Mouse (Mus musculus) neural tube, embryonic 10.5 days (tissue): Measurements from ENCODE around the gene Dnajc27.

ENCODE experiments used
- DNase-seq: peaks from one replicate; pipeline ENCODE4 v3.0.0-alpha.2; 2017; ENCODE audit warnings: low spot score; ENCODE audit errors: extremely low spot score

Gene Dnajc27

GRCm38 (mm10) chr12:4082132-4083001 is at the start of gene Dnajc27:
Dnajc27 (plus strand) TSS chr12:4082583.
- peak; percentile 96 for DNase-seq

GRCm38 (mm10) chr12:4036157-4036556 is 46.2 kb upstream of the Dnajc27 start:
- DNase-seq = no peak

- DNase-seq = no peak
Observed at GRCm38 (mm10) chr12:4037511-4037910, 44.9 kb upstream of the Dnajc27 start.

GRCm38 (mm10) chr12:4038061-4039041 is 44.0 kb upstream of the Dnajc27 start, which contains the start of gene Efr3b:
Efr3b (minus strand) TSS chr12:4038915.
- peak; percentile 86 for DNase-seq

GRCm38 (mm10) chr12:4039046-4039445 is 43.3 kb upstream of the Dnajc27 start:
- no peak for DNase-seq

- no peak for DNase-seq
Observed at GRCm38 (mm10) chr12:4042411-4042810, 40.0 kb upstream of the Dnajc27 start.

- DNase-seq = no peak
Observed at GRCm38 (mm10) chr12:4045992-4046391, 36.4 kb upstream of the Dnajc27 start.

- no peak for DNase-seq
Observed at GRCm38 (mm10) chr12:4048031-4048430, 34.4 kb upstream of the Dnajc27 start.

- no peak for DNase-seq
Observed at GRCm38 (mm10) chr12:4050861-4051425, 31.4 kb upstream of the Dnajc27 start.

GRCm38 (mm10) chr12:4053643-4054042 is 28.7 kb upstream of the Dnajc27 start:
- DNase-seq = no peak

GRCm38 (mm10) chr12:4054845-4055244 is 27.5 kb upstream of the Dnajc27 start:
- no peak for DNase-seq

- no peak for DNase-seq
Observed at GRCm38 (mm10) chr12:4058321-4058720, 24.1 kb upstream of the Dnajc27 start.

GRCm38 (mm10) chr12:4059683-4060082 is 22.7 kb upstream of the Dnajc27 start:
- DNase-seq = no peak

- no peak for DNase-seq
Observed at GRCm38 (mm10) chr12:4065498-4065897, 16.9 kb upstream of the Dnajc27 start.

GRCm38 (mm10) chr12:4065944-4066343 is 16.4 kb upstream of the Dnajc27 start:
- no peak for DNase-seq

- no peak for DNase-seq
Observed at GRCm38 (mm10) chr12:4066681-4067459, 15.5 kb upstream of the Dnajc27 start.

- no peak for DNase-seq
Observed at GRCm38 (mm10) chr12:4068551-4068950, 13.8 kb upstream of the Dnajc27 start.

- no peak for DNase-seq
Observed at GRCm38 (mm10) chr12:4071671-4072070, 10.7 kb upstream of the Dnajc27 start.

- DNase-seq = no peak
Observed at GRCm38 (mm10) chr12:4075407-4075806, 7.0 kb upstream of the Dnajc27 start.

GRCm38 (mm10) chr12:4076383-4076782 is 6.0 kb upstream of the Dnajc27 start:
- DNase-seq = no peak

- DNase-seq = no peak
Observed at GRCm38 (mm10) chr12:4078069-4078468, 4.3 kb upstream of the Dnajc27 start.
